Mouse (Mus musculus): ENCODE results near the gene Fcna.

Gene Fcna

GRCm38 (mm10) chr2:25627811-25628210, at the start of gene Fcna:
Gene Fcna (minus strand): TSS chr2:25628030.
- DNase-seq, result no peak

GRCm38 (mm10) chr2:25676486-25676885, 48.7 kb upstream of the Fcna start, which contains the start of gene Lcn6:
Gene Lcn6 (plus strand): TSS chr2:25676786.
- no peak for DNase-seq

DNA sequence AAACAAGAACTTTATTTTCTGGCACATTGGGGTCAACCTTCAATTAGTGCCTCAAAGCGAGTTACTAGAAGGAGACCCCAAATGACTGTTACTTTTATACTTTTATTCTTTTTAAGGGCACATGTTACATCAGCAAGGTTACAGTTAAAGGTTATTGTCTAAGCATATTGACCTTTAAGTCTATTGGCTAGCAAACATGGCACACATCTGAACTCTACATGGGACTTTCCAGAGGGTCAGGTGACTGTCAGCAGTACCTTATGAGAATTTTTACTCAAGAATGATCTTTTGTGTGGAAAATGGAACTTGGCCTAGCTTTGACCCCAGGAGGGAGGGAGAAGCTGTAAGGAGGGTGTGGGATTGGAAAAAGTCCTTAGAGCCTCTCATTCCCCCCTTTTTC, 38.7 kb upstream of the Fcna start:
- no peak for DNase-seq

- no peak for DNase-seq
Observed at GRCm38 (mm10) chr2:25664125-25664524, 36.3 kb upstream of the Fcna start.

DNA sequence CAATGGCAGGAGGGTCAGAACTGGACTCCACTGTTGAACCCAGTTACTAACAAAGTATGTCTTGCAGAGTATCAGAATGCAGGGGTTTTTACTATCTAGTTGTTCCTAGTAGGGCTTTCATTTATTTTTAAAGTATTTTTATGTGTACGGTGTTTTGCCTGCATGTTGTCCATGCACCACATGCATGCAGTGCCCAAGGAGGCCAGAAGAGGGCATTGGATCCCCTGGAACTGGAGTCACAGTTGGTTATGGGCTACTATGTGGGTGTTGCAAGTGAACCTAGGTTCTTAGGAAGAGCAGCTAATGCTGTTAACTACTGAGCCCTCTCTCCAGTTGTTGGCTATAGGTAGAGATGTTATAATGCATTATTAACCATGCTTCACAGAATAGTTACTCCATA, 35.7 kb upstream of the Fcna start:
- no peak for DNase-seq

GRCm38 (mm10) chr2:25661245-25661970, 33.6 kb upstream of the Fcna start:
- DNase-seq, result no peak

DNA sequence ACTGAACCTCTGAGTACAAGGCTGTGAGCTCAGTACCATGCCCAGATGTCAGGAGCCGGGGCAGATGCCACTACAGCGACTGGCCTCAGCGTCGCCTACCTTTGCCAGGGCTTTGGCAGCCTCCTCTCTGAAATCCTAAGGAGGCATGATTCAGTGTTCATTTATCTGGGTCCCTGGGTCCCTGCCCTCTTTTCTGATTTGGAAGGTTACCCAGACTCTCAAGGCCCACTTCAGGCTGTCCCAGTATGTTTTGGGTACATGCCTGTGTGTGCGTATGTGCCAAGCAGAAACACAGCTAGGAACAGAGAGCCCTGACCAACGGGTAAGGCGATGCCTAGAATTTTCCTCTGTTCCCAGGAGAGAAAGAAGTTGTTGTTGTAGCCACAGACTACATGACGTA, 32.4 kb upstream of the Fcna start:
- no peak for DNase-seq

DNA sequence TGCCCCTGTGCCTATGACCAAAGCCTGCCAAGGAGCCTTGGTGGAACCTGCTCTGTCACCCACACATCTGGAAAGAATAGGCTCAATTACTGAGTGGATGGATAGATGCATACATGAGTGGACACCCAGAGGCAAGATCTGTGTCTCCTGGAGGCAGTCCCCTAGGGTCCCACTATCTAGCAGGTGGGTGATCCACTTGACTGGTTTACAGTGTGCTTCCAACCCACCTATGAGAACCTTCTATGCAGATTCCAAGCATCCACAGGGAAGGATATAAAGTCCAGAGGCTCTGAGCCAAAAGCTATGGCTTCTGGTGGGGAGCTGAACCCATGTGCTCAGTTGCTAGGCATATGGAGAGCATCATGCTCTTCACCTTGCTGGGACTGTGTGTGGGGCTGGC, 29.8 kb upstream of the Fcna start, which contains the start of gene Lcn5:
TSS of gene Lcn5 (plus strand) at position 301 of the 400 bp plus-strand sequence.
- no peak for DNase-seq

- DNase-seq, result peak; percentile 17
Observed at GRCm38 (mm10) chr2:25657246-25657645, 29.4 kb upstream of the Fcna start.

GRCm38 (mm10) chr2:25656691-25657090, 28.9 kb upstream of the Fcna start:
- no peak for DNase-seq

DNA sequence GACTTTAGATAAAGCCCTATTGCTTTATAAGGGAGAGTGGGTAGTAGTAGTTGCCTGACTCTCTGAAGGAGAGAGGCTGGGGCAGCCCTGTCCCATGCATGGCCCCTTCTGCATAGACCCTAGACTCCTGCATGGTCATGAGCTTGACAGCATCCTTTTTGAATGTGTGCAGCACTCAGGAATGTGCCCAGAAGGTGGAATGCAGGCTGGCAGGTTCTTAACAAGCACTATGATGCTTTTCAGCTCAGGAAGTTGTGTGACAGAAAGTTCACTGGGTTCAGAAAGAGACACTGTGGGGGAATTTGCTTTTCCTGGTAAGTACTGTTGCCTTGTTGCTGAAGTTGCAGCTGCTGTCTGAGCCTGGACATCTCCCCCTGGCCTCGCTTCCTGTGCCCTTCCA, 26.7 kb upstream of the Fcna start:
- DNase-seq, result no peak

DNA sequence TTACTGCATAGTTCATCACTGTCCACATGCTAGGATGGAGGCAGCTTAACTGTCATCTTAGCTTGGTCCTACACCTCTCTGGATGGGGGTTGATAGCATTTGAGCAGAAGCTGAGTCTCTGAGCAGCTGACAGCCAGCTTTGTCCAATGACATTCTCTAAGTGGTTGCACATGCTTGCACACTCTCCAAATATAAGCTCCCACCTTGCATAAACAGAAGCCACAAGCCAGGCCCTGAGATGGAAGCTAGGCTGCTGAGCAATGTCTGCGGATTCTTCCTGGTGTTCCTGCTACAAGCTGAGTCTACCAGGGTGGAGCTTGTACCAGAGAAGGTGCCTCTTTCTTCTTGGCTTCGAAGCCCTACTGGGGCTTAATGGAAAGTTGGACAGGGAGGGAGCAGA, 25.1 kb upstream of the Fcna start, which contains the start of gene Lcn8:
TSS of gene Lcn8 (plus strand) at position 219 of the 400 bp plus-strand sequence.
- no peak for DNase-seq

GRCm38 (mm10) chr2:25639890-25640289, 12.1 kb upstream of the Fcna start:
- DNase-seq, result no peak

DNA sequence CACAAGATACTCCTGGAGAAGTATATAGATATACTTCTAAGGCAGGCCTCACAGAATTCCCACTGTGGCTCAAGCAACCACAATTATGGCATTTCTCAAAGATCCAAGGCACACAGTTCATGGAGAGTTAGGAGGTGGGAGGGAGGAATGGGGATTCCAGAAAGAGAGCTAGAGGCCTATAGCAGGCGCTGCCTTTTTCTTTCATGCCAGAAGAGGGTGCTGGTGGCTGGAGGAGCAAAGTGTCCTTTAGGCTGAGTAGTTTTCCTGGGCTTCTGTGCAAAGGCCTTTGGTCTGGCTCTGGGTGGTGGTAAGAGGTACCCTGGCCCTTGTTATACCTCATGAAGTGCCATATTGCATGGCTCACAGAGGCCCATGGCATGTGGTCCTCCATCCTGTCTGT, 6.2 kb upstream of the Fcna start:
- no peak for DNase-seq

- no peak for DNase-seq
Observed at GRCm38 (mm10) chr2:25633616-25634015, 5.8 kb upstream of the Fcna start.

DNA sequence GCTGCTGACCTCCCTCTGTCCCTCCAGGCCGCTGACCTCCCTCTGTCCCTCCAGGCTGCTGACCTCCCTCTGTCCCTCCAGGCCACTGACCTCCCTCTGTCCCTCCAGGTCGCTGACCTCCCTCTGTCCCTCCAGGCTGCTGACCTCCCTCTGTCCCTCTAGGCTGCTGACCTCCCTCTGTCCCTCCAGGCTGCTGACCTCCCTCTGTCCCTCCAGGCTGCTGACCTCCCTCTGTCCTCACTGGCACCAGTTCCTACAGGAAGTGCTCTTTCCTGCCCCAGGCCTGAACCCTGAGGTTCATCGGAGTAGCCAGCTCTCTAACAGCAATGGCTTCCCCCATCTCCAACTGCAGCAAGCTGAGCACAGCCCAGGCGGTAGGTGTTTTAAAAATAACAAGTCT, 908 bp upstream of the Fcna start:
- DNase-seq, result no peak

DNA sequence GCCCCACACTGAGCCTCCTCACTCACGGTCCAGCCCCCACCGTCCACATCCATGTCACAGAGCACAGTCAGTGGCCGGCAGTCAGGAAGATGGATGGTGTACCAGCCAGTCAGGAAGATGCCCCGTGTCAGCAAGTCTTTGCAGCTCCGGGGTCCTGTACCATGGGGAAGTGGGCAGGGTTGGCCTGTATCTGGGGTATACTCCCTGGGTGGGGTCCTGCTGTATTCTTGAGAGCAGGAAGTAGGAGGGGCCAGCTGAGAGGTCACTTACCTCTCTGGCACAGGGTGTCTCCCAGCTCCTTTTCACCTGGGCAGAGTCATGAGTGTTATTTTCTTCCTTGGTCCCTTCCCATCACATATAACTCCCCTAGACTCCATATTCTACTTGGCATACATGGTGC, 1.8 kb downstream of the Fcna start:
- DNase-seq, result peak; percentile 2

DNA sequence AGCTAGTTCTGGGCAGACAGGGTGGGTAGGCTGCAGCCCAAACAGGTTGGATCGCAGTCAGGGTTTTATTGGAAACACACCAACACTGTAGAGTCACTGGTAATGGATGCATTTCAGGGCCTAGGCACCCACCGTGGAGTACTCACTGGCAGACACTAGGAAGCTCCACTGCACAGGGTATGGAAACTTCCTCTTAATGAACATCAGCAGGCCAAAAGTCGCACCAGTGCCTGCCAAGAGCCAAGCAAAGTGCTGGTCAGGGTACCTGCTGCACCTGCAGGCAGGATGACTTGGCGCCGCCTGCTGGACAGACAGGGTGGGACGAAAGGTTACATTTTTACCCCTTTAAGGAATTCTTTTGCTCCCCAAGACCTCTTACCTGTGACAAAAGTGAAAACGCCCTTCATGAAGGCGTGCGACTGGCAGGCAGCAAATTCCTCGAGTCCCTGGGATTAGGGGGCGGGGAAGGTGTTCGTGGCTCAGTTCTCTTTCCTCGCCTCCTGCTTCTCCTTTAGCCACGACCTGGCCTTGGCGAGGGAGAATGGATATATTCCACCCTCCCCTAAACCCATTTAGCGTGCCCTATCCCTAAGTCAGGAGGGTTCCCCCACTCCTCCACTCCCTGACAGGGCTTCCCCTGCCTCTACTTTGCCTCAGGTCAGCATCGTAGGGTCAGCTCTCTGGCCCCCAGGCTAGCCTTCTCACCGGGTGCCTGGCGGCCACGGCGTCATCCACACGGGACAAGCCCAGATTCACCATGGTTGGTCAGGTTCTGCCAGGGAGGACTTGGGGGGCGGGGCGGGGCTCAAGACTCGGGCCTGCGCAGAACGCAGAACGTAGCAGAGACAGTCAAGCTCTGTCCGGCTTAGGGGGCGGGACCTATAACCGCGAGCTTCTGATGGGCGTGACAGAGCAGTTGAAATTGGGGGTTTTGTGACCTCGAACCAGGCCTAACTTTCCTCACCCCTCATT, 6.3 kb downstream of the Fcna start, which contains the start of gene Tmem141:
TSS of gene Tmem141 (minus strand) at position 777 of the 972 bp plus-strand sequence.
- peak; percentile 91 for DNase-seq

DNA sequence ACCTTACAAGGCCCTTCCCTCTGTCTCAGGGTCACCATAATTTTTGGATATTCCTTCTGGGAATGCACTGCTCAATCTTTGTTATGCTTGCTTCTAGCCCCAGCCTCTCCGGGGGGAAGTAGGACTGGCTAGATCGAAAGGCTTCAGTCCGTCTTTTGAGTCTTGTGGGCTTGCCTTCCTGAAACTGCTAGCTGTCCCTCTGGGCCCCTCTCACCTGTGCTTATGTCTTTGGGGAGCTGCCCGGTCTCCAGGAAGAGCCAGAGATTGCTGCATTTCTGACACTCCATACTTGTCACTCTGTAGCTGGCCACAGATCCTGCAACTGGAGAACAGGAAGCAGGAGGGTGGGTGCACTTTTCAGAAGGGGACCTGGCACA, 7.0 kb downstream of the Fcna start:
- no peak for DNase-seq

- DNase-seq, result no peak
Observed at GRCm38 (mm10) chr2:25620386-25620785, 7.4 kb downstream of the Fcna start.

DNA sequence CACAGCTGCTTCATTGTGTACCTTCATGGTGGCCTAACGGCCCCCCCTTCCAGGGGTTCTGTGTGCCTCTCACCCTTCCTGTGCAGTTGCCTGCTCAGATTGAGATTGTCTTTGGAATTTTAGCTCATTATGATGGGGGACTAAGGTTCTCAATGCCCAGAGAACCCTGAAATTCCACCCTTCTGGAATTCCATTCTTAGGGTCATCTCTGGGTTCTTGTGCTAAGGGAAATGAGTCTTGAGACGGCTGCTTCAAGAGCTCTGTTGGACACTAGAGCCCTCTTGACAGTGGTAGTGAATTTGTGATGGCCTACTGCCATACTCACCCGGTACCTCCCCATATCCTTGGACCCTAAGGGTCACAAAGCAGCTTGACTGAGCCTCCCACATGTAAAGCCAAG, 10.3 kb downstream of the Fcna start, which contains the start of gene Ccdc183:
TSS of gene Ccdc183 (minus strand) at position 101 of the 400 bp plus-strand sequence.
- DNase-seq, result no peak

GRCm38 (mm10) chr2:25616398-25616797, 11.4 kb downstream of the Fcna start:
- no peak for DNase-seq

- no peak for DNase-seq
Observed at GRCm38 (mm10) chr2:25608671-25609070, 19.2 kb downstream of the Fcna start.

Measured in cerebellum, adult 11 months (tissue).